Mouse (Mus musculus) testis, adult 2 months (tissue): ENCODE data around the gene Supv3l1. TPM values are rescaled to one million over a fixed set of nuclear protein-coding genes. Genes with fewer than 3 reads are reported as not detected.

Experiments
- H3K27ac ChIP-seq: fragments of 200-500 bp; 2 replicates; pipeline ENCODE4 v1.5.1; 2012; ENCODE audit warnings: low read depth, low read length; ENCODE audit not compliant: control insufficient read depth, insufficient read depth
- H3K27me3 ChIP-seq: fragments of 200-500 bp; 2 replicates; pipeline ENCODE4 v1.6.1; 2012; ENCODE audit warnings: mild to moderate bottlenecking, low read length, moderate library complexity; ENCODE audit not compliant: control insufficient read depth, insufficient read depth
- H3K36me3 ChIP-seq: fragments of 200-500 bp; 2 replicates; pipeline ENCODE4 v1.6.1; 2012; ENCODE audit warnings: mild to moderate bottlenecking, low read length; ENCODE audit not compliant: control insufficient read depth, insufficient read depth
- H3K4me1 ChIP-seq: fragments of 200-500 bp; 2 replicates; pipeline ENCODE4 v1.6.1; 2012; ENCODE audit warnings: low read length; ENCODE audit not compliant: control insufficient read depth, insufficient read depth
- H3K4me3 ChIP-seq: fragments of 200-500 bp; 2 replicates; pipeline ENCODE4 v1.5.1; 2012; ENCODE audit warnings: low read depth, mild to moderate bottlenecking, low read length, moderate library complexity, mixed read lengths; ENCODE audit not compliant: control insufficient read depth
- CTCF ChIP-seq: fragments of 200-500 bp; IDR thresholded peaks from 2 replicates; pipeline ENCODE4 v1.5.1; 2012; ENCODE audit warnings: low read depth, mild to moderate bottlenecking, inconsistent platforms, low read length, moderate library complexity; ENCODE audit not compliant: control insufficient read depth, insufficient read depth, insufficient replicate concordance
- POLR2A ChIP-seq: fragments of 200-500 bp; IDR thresholded peaks from 2 replicates; pipeline ENCODE4 v1.6.1; 2012; ENCODE audit warnings: low read depth, mild to moderate bottlenecking, inconsistent platforms, low read length, moderate library complexity; ENCODE audit not compliant: control insufficient read depth
- polyA plus RNA-seq: library from polyadenylated mRNA; depleted of rRNA; stranded (reverse); fragments of >200 nt; gene quantifications from 2 replicates; pipeline ENCODE4 v1.2.3, GENCODE M21; 2012

Supv3l1 gene
- polyA plus RNA-seq, 1 experiment: 15.3 TPM

DNA sequence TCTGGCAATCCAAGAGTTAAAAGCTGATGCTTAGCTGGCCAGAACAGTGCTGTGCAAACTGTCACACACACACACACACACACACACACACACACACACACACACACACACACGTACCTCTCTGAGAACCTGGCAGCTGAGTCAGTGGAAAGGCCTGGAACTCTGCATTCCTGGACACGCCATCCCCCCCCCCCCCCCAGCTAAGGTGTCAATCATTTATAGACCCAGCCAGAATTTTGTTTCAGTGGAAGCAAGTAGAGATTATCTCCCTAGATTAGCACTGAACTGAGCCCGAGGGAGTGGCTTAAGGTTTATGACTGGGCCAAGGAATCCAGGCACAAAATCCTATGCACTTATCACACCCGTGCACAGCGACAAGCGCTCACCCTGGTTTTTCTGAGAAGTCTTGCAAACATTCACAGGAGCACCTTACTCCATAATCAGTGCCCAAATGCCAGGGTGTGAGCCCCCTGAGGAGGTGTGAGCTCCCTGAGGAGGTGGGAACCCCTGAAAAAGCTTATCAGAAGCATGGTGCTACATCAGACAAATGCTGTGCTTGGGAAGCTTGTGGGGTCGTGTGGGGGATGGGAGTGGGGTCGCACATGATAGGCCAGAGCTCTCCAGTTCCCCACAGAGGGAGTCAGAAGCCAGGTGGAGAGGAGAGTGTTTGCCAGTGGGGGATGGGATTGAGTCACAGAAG, 36.5 kb downstream of the Supv3l1 start:
- TF ChIP-seq CTCF: no peak
- no peak for TF ChIP-seq POLR2A
- no peaks in the 10 kb centered on the region for H3K27me3 ChIP-seq
- H3K27ac ChIP-seq: no peak overlapping the region
- H3K4me1 ChIP-seq: no peaks in the 10 kb centered on the region
- H3K36me3 ChIP-seq: no peaks in the 10 kb centered on the region
- no peak overlapping the region for H3K4me3 ChIP-seq

DNA sequence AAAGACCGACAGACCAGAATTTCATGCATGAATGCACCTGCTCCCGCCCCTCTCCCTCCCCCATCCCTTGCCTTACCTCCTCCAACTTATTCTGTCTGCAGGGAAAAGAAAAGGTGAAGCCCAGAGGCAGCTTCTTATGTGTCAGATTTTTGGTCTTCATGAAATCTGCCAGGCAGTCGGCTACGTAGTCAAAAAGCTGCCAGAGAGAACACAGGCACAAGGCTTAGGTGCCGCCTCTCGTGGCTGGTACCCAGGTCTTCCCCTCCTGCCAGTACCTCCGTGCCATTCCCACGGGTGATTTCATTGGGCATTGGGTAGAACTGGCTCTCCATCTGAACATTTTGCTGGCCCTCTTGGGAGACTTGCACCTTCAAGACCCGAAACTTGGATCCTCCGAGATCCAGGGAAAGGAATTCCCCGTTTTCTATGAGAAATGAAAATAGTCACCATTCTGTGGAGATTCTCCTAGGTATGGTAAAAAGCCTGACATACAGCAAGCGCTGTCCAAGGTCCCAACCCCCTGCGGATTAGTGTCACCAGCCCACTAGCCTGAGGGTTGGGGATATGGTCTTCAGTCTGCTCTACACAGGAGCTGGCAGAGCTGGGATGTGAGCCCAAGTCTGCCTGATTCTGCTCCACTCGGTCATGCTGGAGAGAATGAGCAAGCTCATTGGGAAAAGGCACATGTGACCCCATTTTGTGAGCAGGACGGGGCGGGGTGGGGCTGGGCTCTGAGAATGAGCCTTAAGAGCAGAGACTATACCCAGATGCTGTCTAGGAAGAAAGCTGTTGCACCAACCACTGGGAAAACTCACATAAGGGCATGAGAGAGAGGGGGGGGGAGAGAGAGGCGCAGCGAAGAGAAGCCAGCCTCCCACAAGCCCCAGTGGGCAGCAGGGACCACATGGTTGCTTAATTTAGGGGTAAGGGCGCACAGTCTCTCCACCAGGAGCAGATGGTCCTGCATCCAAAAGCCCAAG, 37.8 kb downstream of the Supv3l1 start:
- H3K36me3 ChIP-seq: no peaks in the 10 kb centered on the region
- no peak overlapping the region for H3K27ac ChIP-seq
- TF ChIP-seq POLR2A: no peak
- no peak for TF ChIP-seq CTCF
- H3K4me3 ChIP-seq: no peak overlapping the region
- H3K27me3 ChIP-seq: no peaks in the 10 kb centered on the region
- H3K4me1 ChIP-seq: no peaks in the 10 kb centered on the region

DNA sequence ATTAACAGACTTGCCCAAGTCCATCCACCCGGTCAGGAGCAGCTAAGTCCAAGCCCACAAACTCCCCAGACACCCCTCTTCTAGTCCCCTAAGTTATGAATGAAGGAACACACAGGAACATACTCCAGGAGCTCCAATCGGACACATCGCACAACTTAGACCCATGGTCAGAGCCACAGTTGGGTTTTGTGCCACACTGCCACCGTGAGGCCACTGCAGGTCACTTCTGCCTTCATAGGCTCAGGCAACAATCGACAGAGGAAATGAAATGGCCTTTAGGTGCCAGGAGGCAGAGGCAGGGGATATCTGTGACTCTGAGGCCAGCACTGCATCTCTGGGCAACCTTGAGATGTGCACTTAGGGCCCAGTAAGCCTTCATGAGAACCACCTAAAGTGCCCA, 38.6 kb downstream of the Supv3l1 start:
- H3K4me3 ChIP-seq: no peak overlapping the region
- peaks cover 2% of the 10 kb centered on the region; the same call in 1 of the 2 replicates for H3K4me1 ChIP-seq
- H3K27ac ChIP-seq: no peak overlapping the region
- H3K36me3 ChIP-seq: no peaks in the 10 kb centered on the region
- no peaks in the 10 kb centered on the region for H3K27me3 ChIP-seq
- no peak for TF ChIP-seq POLR2A
- TF ChIP-seq CTCF: peak; percentile 70; the same call in 1 of the 2 replicates

DNA sequence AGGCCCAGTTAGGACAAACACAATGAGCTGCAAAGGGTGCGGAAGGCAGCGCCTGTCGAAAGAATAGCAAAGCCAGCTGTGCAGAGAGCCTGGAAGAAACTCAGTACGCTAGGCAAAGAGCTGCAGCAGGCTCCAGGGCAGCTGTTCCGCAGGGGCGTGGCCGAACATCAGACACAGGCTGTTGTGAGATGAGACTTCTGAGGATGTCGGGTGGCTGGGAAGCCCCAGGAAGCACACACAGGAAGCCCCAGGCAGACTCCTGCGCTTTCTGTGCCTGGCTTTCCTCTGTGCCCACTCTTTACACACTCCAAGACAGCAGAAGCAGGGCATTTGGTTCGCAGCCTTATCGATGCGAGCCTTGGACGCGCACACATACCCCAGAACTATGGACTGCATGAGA, 44.6 kb downstream of the Supv3l1 start:
- Histone ChIP-seq H3K27me3 (no peaks in the 10 kb centered on the region; the same call in 1 of the 2 replicates), H3K4me1 (peaks cover 10% of the 10 kb centered on the region), H3K36me3 (no peaks in the 10 kb centered on the region), H3K4me3 (peak overlapping the region; percentile 48), H3K27ac (no peak overlapping the region)
- TF ChIP-seq CTCF: no peak
- TF ChIP-seq POLR2A: no peak

DNA sequence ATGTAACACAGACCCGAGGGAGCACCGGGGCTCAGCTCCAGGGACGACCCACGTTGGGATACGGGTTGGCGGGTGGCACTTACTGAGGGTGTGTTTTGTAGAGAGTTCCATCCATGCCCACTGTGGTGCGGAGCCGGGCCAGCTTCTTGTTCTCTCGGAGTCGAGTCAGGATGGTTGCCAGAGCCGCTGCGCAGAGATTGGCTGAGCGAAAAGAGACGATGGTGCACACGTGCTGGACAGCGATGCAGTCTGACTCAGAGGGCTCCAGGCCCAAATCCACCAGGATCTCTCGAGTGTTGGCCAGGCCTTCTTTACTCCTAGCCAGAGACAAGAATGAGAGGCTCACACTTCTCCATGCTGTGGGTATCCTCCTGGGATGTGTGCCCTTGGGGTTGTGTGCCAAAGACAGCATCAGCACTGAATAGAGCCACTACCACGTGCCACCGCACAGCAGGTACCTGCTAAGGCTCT, 47.9 kb downstream of the Supv3l1 start:
- Histone ChIP-seq H3K27me3 (no peaks in the 10 kb centered on the region; the same call in 1 of the 2 replicates), H3K4me1 (peaks cover 10% of the 10 kb centered on the region), H3K4me3 (no peak overlapping the region), H3K27ac (no peak overlapping the region), H3K36me3 (no peaks in the 10 kb centered on the region)
- no peak for TF ChIP-seq CTCF

DNA sequence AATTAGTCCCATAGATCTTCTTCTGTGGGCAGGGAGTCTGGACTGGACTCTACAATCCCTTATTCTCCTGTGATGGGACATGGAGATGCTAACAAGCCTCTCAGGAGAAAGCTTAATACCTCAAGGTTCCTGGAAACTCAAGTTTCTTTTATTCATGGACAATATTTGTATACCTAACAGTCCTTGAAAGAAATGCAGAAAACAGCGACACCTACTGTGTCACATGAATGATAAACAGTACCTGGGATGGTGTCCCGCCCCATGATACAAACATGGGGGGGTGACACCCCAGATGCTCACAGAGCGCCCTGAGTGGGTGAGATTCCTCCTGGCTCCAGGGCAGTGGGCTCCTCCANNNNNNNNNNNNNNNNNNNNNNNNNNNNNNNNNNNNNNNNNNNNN, 66.5 kb downstream of the Supv3l1 start:
- Histone ChIP-seq H3K4me1 (no peaks in the 10 kb centered on the region), H3K27ac (no peak overlapping the region), H3K36me3 (no peaks in the 10 kb centered on the region), H3K27me3 (no peaks in the 10 kb centered on the region), H3K4me3 (no peak overlapping the region)
- TF ChIP-seq POLR2A (no peak), CTCF (no peak)

DNA sequence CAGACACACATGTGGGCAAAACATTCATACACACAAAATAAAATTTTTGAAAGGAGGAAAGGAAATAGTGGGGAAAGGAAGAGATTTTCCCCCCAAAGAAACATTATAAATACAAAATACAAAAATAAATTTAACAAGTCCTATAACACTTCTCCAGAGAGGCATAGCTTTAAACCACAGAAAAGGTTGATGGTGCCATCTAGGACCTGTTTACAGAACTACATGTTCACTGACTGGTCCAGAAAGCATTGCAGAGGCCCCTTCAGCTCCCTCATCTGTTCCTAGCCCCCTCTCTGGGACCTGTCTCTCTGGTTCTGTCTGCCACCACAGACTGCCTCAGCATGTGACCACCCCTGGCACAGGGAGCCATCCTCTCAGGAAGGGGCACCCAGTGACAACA, 68.6 kb downstream of the Supv3l1 start:
- no peak overlapping the region for H3K27ac ChIP-seq
- no peaks in the 10 kb centered on the region for H3K4me1 ChIP-seq
- H3K27me3 ChIP-seq: no peaks in the 10 kb centered on the region
- no peak for TF ChIP-seq POLR2A
- TF ChIP-seq CTCF: no peak
- peak overlapping the region; percentile 52 for H3K4me3 ChIP-seq
- H3K36me3 ChIP-seq: no peaks in the 10 kb centered on the region
